Mouse (Mus musculus): Measurements from ENCODE around the gene Vav1. TPM values are rescaled to one million over a fixed set of nuclear protein-coding genes. Genes with fewer than 3 reads are reported as not detected.

The Vav1 gene
- total and polyA plus RNA-seq, 3 experiments: 86.7 to 99.6 TPM; not detected in 1

DNA sequence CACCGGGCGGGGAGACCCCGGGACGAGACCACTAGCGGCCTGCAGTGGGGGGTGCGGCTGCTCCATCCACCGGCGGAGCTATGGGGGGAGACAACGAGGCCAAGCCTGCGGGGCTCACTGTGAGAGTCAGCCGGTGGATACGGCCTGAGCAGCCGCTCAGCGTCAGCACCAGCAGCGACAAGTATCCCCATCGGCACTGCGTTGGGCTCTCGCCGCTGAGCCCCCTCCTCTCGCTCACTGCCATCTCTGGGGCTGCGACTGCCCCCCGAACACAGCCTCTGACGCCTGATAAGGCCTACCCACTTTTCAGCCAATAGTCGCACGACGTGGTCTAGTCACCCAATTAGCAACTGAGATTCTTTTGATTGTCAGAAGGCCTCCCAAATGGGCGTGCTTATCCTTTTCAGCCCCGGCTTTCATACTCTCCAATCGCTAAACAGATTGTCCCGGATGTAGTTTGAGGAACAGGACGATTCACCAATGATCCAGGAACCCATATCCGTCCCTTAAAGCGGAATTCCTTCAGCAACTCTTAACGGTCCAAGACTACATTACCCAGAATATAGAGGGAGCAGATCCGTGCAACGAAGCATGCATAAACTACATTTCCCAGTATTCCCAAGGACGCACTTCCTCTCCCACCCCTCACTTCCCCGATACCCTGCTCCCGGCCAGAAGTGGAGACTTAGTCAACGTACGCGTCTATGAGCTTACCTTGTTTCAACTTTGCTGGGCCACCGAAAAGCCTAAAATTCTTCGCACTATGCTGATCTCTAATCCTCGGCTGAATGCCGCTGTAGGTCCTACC, 31.3 kb upstream of the Vav1 start (continued):
- peak; percentile 99 for TF ChIP-seq HCFC1 (IDR thresholded peaks at IDR 0.05; ENCODE audit: low read depth, low read length)
- no peak for TF ChIP-seq RAD21 (IDR thresholded peaks at IDR 0.05; ENCODE audit: low read depth, low read length)
- no peak for TF ChIP-seq ZKSCAN1 (IDR thresholded peaks at IDR 0.05; ENCODE audit: low read depth, low read length)
- TF ChIP-seq TCF12 (IDR thresholded peaks at IDR 0.05; ENCODE audit: low read depth, low read length): peak; percentile 39
- TF ChIP-seq RCOR1 (IDR thresholded peaks at IDR 0.05; ENCODE audit: low read depth, low read length): no peak
- no peak for TF ChIP-seq POLR2AphosphoS5 (IDR thresholded peaks at IDR 0.05; ENCODE audit: borderline replicate concordance, low read depth, low read length)
- TF ChIP-seq ZMIZ1 (IDR thresholded peaks at IDR 0.05; ENCODE audit: low read depth, low read length): peak; percentile 25; the same call in 1 of the 2 replicates
- TF ChIP-seq POLR2AphosphoS2 (IDR thresholded peaks at IDR 0.05; ENCODE audit: low read length): peak; percentile 52; the same call in 1 of the 2 replicates
- no peak for TF ChIP-seq ZNF384 (IDR thresholded peaks at IDR 0.05; ENCODE audit: low read depth, low read length)
- no peak for TF ChIP-seq MEF2A (IDR thresholded peaks at IDR 0.05; ENCODE audit: extremely low read depth, insufficient replicate concordance, low read depth, low read length, poor library complexity, severe bottlenecking)
- TF ChIP-seq ZC3H11A (IDR thresholded peaks at IDR 0.05; ENCODE audit: low read depth, low read length): no peak
- no peak for TF ChIP-seq USF2 (IDR thresholded peaks at IDR 0.05; ENCODE audit: borderline replicate concordance in 1 of 2, insufficient read depth in 1 of 2, low read depth in 1 of 2, low read length in 2 of 2)
- peak; percentile 38; the same call in 1 of the 2 replicates for TF ChIP-seq NRF1 (IDR thresholded peaks at IDR 0.05; ENCODE audit: insufficient read depth, low read depth, low read length, poor library complexity, severe bottlenecking)
- peak; percentile 52; the same call in 1 of the 2 replicates for TF ChIP-seq MAZ (IDR thresholded peaks at IDR 0.05; ENCODE audit: low read depth, low read length)

- peak; percentile 92 for TF ChIP-seq SMC3 (IDR thresholded peaks at IDR 0.05; ENCODE audit: low read depth, low read length)
- peak; percentile 30 for TF ChIP-seq SIN3A (IDR thresholded peaks at IDR 0.05; ENCODE audit: low read length)
- TF ChIP-seq MXI1 (IDR thresholded peaks at IDR 0.05; ENCODE audit: low read depth, low read length): peak; percentile 46
- TF ChIP-seq JUND (IDR thresholded peaks at IDR 0.05; ENCODE audit: low read depth, low read length): no peak
- no peak for TF ChIP-seq MAFK (IDR thresholded peaks at IDR 0.05; ENCODE audit: borderline replicate concordance, low read depth, low read length)
- peak; percentile 35; the same call in 1 of the 2 replicates for TF ChIP-seq NELFE (IDR thresholded peaks at IDR 0.05; ENCODE audit: low read depth, low read length)
- 0 out of 2 replicates have a peak, but pooled peaks have one; percentile 75 for TF ChIP-seq CHD1 (IDR thresholded peaks at IDR 0.05; ENCODE audit: low read depth, low read length)
- peak; percentile 33; the same call in 1 of the 2 replicates for TF ChIP-seq MAZ (IDR thresholded peaks at IDR 0.05; ENCODE audit: low read depth, low read length)
- TF ChIP-seq MEF2A (IDR thresholded peaks at IDR 0.05; ENCODE audit: extremely low read depth, insufficient replicate concordance, low read depth, low read length, poor library complexity, severe bottlenecking): no peak
- TF ChIP-seq CTCF (IDR thresholded peaks at IDR 0.05 in 2 of 3, conservative IDR thresholded peaks at IDR 0.05 in 1 of 3; ENCODE audit: control insufficient read depth in 1 of 3, insufficient read depth in 1 of 3, low read depth in 2 of 3, low read length in 3 of 3, poor library complexity in 1 of 3, severe bottlenecking in 1 of 3): peak; percentile 55 to 86 (median 78)
- peak; percentile 72 for TF ChIP-seq ZC3H11A (IDR thresholded peaks at IDR 0.05; ENCODE audit: low read depth, low read length)
- peak; percentile 63 for TF ChIP-seq RAD21 (IDR thresholded peaks at IDR 0.05; ENCODE audit: low read depth, low read length)
- Histone ChIP-seq H3K9ac (ENCODE audit: control insufficient read depth, low read depth, low read length, poor library complexity, severe bottlenecking) (peak within 1 kb of the TSS; percentile 87), H3K79me2 (ENCODE audit: control insufficient read depth, insufficient read depth, low read length, poor library complexity) (peaks cover 13% of the 10 kb centered on the region), H3K4me3 (ENCODE audit: control insufficient read depth in 1 of 2, insufficient read depth in 1 of 2, low read depth in 2 of 2, low read length in 2 of 2) (peak within 1 kb of the TSS; percentile 91 to 92), H3K9me3 (replicated peaks; ENCODE audit: insufficient read depth, low read length) (no peaks in the 10 kb centered on the region), H3K27me3 (ENCODE audit: control insufficient read depth in 1 of 2, insufficient read depth in 2 of 2, low read length in 2 of 2) (no peaks in the 10 kb centered on the region), H3K36me3 (ENCODE audit: control insufficient read depth in 1 of 2, insufficient read depth in 2 of 2, low read length in 2 of 2) (peaks cover 0 to 11% of the 10 kb centered on the region in 2 experiments; a peak in 2 of 4 replicates), H3K27ac (ENCODE audit: control insufficient read depth, low read depth, low read length) (peak within 1 kb of the TSS; percentile 81), H3K4me1 (ENCODE audit: control insufficient read depth in 1 of 2, insufficient read depth in 2 of 2, low read length in 2 of 2) (peaks cover 0 to 24% of the 10 kb centered on the region in 2 experiments; a peak in 2 of 4 replicates)
- peak; percentile 94 for DNase-seq (ENCODE audit: low read depth, low spot score)
Observed at GRCm38 (mm10) chr17:57248201-57248699, 30.6 kb upstream of the Vav1 start, which contains the start of gene Gpr108. Gene Gpr108, minus strand, starts transcription at chr17:57248446.

Measured in MEL (cell line).